ENCODE assay signal across 10 mouse cellular contexts in genomic region chr7:127778350-127778749, GRCm38 (mm10). TPM values are rescaled to one million over a fixed set of nuclear protein-coding genes. Genes with fewer than 3 reads are reported as not detected.
A peak's percentile ranks its signal among the peaks of the same experiment; 100 is the strongest.
DNase-seq lines count a peak whose midpoint lies in the region; ATAC-seq and TF ChIP-seq lines count a peak whose summit lies in the region.
"Had no signal": no experiment of that assay in that cellular context is flagged by ENCODE, and none has a peak within 500 bp of the region (broad histone marks: within the 10 kb centered on the region; RNA-seq: fewer than 3 reads in every experiment).

No protein-coding gene starts in this region.

- ATAC-seq in hindbrain, embryonic 13.5 days (ENCODE audit: low FRiP score): no peak
- no peak for ATAC-seq in midbrain, embryonic 14.5 days (ENCODE audit: low FRiP score, low TSS enrichment)

- H3K4me2 ChIP-seq in hindbrain, embryonic 13.5 days: peak overlapping the region; percentile 82
- peak overlapping the region; percentile 66 for H3K4me2 ChIP-seq in midbrain, embryonic 14.5 days (ENCODE audit: low read length)

- H3K4me3 ChIP-seq in kidney, adult 2 months (ENCODE audit: insufficient read depth, low read depth, low read length): peak overlapping the region; percentile 90; the same call in 1 of the 2 replicates
- H3K4me3 ChIP-seq in hindbrain, embryonic 13.5 days: peak overlapping the region; percentile 84
- peak overlapping the region; percentile 89 for H3K4me3 ChIP-seq in midbrain, embryonic 14.5 days (replicated peaks; ENCODE audit: low read depth, low read length)

- H3K4me1 ChIP-seq in kidney, adult 2 months (ENCODE audit: control insufficient read depth, insufficient read depth, low read length): peaks cover 3% of the 10 kb centered on the region; the same call in 1 of the 2 replicates
- peaks cover 20% of the 10 kb centered on the region for H3K4me1 ChIP-seq in hindbrain, embryonic 13.5 days (replicated peaks)
- H3K4me1 ChIP-seq in midbrain, embryonic 14.5 days (ENCODE audit: control insufficient read depth, insufficient read depth, low read length): peaks cover 7% of the 10 kb centered on the region

- TF ChIP-seq CTCF in kidney, adult 2 months (conservative IDR thresholded peaks at IDR 0.05; ENCODE audit: insufficient read depth, insufficient read length, low read depth, low read length): no peak

- H3K9me3 ChIP-seq in hindbrain, embryonic 13.5 days: no peaks in the 10 kb centered on the region
- no peaks in the 10 kb centered on the region for H3K9me3 ChIP-seq in midbrain, embryonic 14.5 days (ENCODE audit: control insufficient read depth, low read length)

- no peak for DNase-seq in kidney, adult 2 months
- DNase-seq in kidney, postnatal 14 days: no peak
- DNase-seq in cerebellum, adult 9-11 months: peak; percentile 64
- DNase-seq in midbrain, embryonic 14.5 days: no peak
- no peak for DNase-seq in layer of hippocampus, postnatal 25 days (ENCODE audit: extremely low spot score in 1 of 2, low spot score in 1 of 2)
- no peak for DNase-seq in adrenal gland, adult 8-10 months
- no peak for DNase-seq in right cerebral cortex, postnatal 36 days (ENCODE audit: low spot score in 2 of 2)

- peak overlapping the region; percentile 91 for H3K9ac ChIP-seq in hindbrain, embryonic 13.5 days
- peak overlapping the region; percentile 91; the same call in 1 of the 2 replicates for H3K9ac ChIP-seq in midbrain, embryonic 14.5 days (replicated peaks; ENCODE audit: low read length)

- H3K36me3 ChIP-seq in kidney, adult 2 months (ENCODE audit: control insufficient read depth, insufficient read depth, low read length): peaks cover 3% of the 10 kb centered on the region; the same call in 1 of the 2 replicates
- peaks cover 42% of the 10 kb centered on the region for H3K36me3 ChIP-seq in hindbrain, embryonic 13.5 days
- peaks cover 41% of the 10 kb centered on the region for H3K36me3 ChIP-seq in midbrain, embryonic 14.5 days (ENCODE audit: control insufficient read depth, insufficient read depth, low read length)

- no peak for TF ChIP-seq POLR2A in kidney, adult 2 months (IDR thresholded peaks at IDR 0.05; ENCODE audit: low read depth, low read length)

- H3K27me3 ChIP-seq in kidney, adult 2 months (replicated peaks; ENCODE audit: control insufficient read depth, insufficient read depth, low read length): no peaks in the 10 kb centered on the region
- no peaks in the 10 kb centered on the region for H3K27me3 ChIP-seq in hindbrain, embryonic 13.5 days
- no peaks in the 10 kb centered on the region for H3K27me3 ChIP-seq in midbrain, embryonic 14.5 days (ENCODE audit: control insufficient read depth, insufficient read depth, low read length)
- H3K27me3 ChIP-seq: Patski had no signal

- no peak overlapping the region for H3K27ac ChIP-seq in kidney, adult 2 months (ENCODE audit: insufficient read depth, low read depth, low read length)
- H3K27ac ChIP-seq in hindbrain, embryonic 13.5 days: no peak overlapping the region
- H3K27ac ChIP-seq in midbrain, embryonic 14.5 days (replicated peaks; ENCODE audit: low read depth, low read length): no peak overlapping the region

- WGBS in kidney, adult 2 months: 78% methylated on average over 4 of the region's 4 CpGs
- 78% methylated on average over 4 of the region's 4 CpGs for WGBS in hindbrain, embryonic 13.5 days
- WGBS in midbrain, embryonic 14.5 days: 78% methylated on average over 4 of the region's 4 CpGs

RNA-seq across cellular contexts. Expression of gene Setd1a, which starts 1.9 kb away (rescaled TPM):
- 8.8 and 10.9 TPM in 2 replicates for polyA plus RNA-seq in kidney, adult 2 months (2012; rRNA removed)
- 17.8 and 20.9 TPM in 2 replicates for polyA plus RNA-seq in hindbrain, embryonic 13.5 days (2015; fragmentation: Nextera tagmentation; extraction: Ambion mirVana)
- 24.0 and 27.3 TPM in 2 replicates for polyA plus RNA-seq in midbrain, embryonic 14.5 days (2014; fragmentation: Nextera tagmentation; extraction: Ambion mirVana)
- total RNA-seq in layer of hippocampus, postnatal 25 days (2021): 10 to 100 TPM; 35.1 to 50.0 TPM
- 10 to 100 TPM; 39.6 to 54.6 (median 45.7) TPM for total RNA-seq in adrenal gland, adult 8-10 months (2022)

RNA-seq across cellular contexts. Expression of gene Gm49388, which starts 7.1 kb away (rescaled TPM):
- not detected in 2 replicates for polyA plus RNA-seq in kidney, adult 2 months (2012; rRNA removed)
- not detected in 2 replicates for polyA plus RNA-seq in hindbrain, embryonic 13.5 days (2015; fragmentation: Nextera tagmentation; extraction: Ambion mirVana)
- not detected in 2 replicates for polyA plus RNA-seq in midbrain, embryonic 14.5 days (2014; fragmentation: Nextera tagmentation; extraction: Ambion mirVana)
- 1 to 10 TPM; 3.7 to 5.7 TPM for total RNA-seq in layer of hippocampus, postnatal 25 days (2021)
- total RNA-seq in adrenal gland, adult 8-10 months (2022): 1 to 10 TPM; 4.2 to 8.9 (median 5.8) TPM
- polyA plus RNA-seq: gonadal fat pad, adult 2 months had no signal

RNA-seq across cellular contexts. Expression of gene Orai3, which starts 8.7 kb away (rescaled TPM):
- 28.2 and 34.6 TPM in 2 replicates for polyA plus RNA-seq in kidney, adult 2 months (2012; rRNA removed)
- 8.0 and 9.1 TPM in 2 replicates for polyA plus RNA-seq in hindbrain, embryonic 13.5 days (2015; fragmentation: Nextera tagmentation; extraction: Ambion mirVana)
- 2.9 and 3.4 TPM in 2 replicates for polyA plus RNA-seq in midbrain, embryonic 14.5 days (2014; fragmentation: Nextera tagmentation; extraction: Ambion mirVana)
- total RNA-seq in layer of hippocampus, postnatal 25 days (2021): 10 to 100 TPM; 28.7 to 33.2 TPM
- total RNA-seq in adrenal gland, adult 8-10 months (2022): 10 to 100 TPM; 30.1 to 37.2 (median 35.0) TPM

RNA-seq across cellular contexts. Expression of gene Hsd3b7, which starts 22.1 kb away (rescaled TPM):
- polyA plus RNA-seq in kidney, adult 2 months (2012; rRNA removed): 45.0 and 49.3 TPM in 2 replicates
- polyA plus RNA-seq in hindbrain, embryonic 13.5 days (2015; fragmentation: Nextera tagmentation; extraction: Ambion mirVana): 9.6 TPM in 2 replicates
- polyA plus RNA-seq in midbrain, embryonic 14.5 days (2014; fragmentation: Nextera tagmentation; extraction: Ambion mirVana): 6.0 and 7.1 TPM in 2 replicates
- 1 to 10 TPM; 4.5 to 5.3 TPM for total RNA-seq in layer of hippocampus, postnatal 25 days (2021)
- total RNA-seq in adrenal gland, adult 8-10 months (2022): 10 to 100 TPM; 33.8 to 44.9 (median 41.5) TPM

RNA-seq across cellular contexts. Expression of gene Fbxl19, which starts 34.0 kb away (rescaled TPM):
- polyA plus RNA-seq in kidney, adult 2 months (2012; rRNA removed): 14.6 and 20.8 TPM in 2 replicates
- 9.0 and 9.3 TPM in 2 replicates for polyA plus RNA-seq in hindbrain, embryonic 13.5 days (2015; fragmentation: Nextera tagmentation; extraction: Ambion mirVana)
- polyA plus RNA-seq in midbrain, embryonic 14.5 days (2014; fragmentation: Nextera tagmentation; extraction: Ambion mirVana): 7.4 and 15.2 TPM in 2 replicates
- 10 to 100 TPM; 63.4 to 66.7 TPM for total RNA-seq in layer of hippocampus, postnatal 25 days (2021)
- total RNA-seq in adrenal gland, adult 8-10 months (2022): 10 to 100 TPM; 13.5 to 18.6 (median 16.5) TPM
